Mouse (Mus musculus) limb, embryonic 14.5 days (tissue): ENCODE data around the gene Focad. TPM values are rescaled to one million over a fixed set of nuclear protein-coding genes. Genes with fewer than 3 reads are reported as not detected.

Source experiments
- ATAC-seq: fragments of 200-750 bp; cut with Nextera tagmentation; 2 replicates; pipeline ENCODE4 v1.8.0; 2017; ENCODE audit warnings: low read depth, moderate number of reproducible peaks, moderate TSS enrichment; ENCODE audit not compliant: low FRiP score
- DNase-seq: peaks from one replicate; pipeline ENCODE4 v3.0.0-alpha.2; 2015; ENCODE audit warnings: low spot score
- H3K27ac ChIP-seq: fragments of 300-500 bp; sonication (generic); replicated peaks from 2 replicates; pipeline ENCODE4 v1.5.1; 2014; ENCODE audit warnings: low read depth, mild to moderate bottlenecking, low read length, moderate library complexity, mixed read lengths
- H3K27me3 ChIP-seq: fragments of 300-500 bp; sonication (generic); 2 replicates; pipeline ENCODE4 v1.6.1; 2014; ENCODE audit warnings: low read length, mixed read lengths; ENCODE audit not compliant: control insufficient read depth, insufficient read depth
- H3K36me3 ChIP-seq: fragments of 300-500 bp; sonication (generic); 2 replicates; pipeline ENCODE4 v1.6.1; 2014; ENCODE audit warnings: mild to moderate bottlenecking, low read length, moderate library complexity, mixed read lengths; ENCODE audit not compliant: control insufficient read depth, insufficient read depth
- H3K4me1 ChIP-seq: fragments of 300-500 bp; sonication (generic); 2 replicates; pipeline ENCODE4 v1.6.1; 2014; ENCODE audit warnings: antibody characterized with exemption, low read length, mixed read lengths; ENCODE audit not compliant: control insufficient read depth, insufficient read depth
- H3K4me2 ChIP-seq: fragments of 300-500 bp; sonication (generic); replicated peaks from 2 replicates; pipeline ENCODE4 v1.6.1; 2014; ENCODE audit warnings: low read depth, mild to moderate bottlenecking, low read length, moderate library complexity; ENCODE audit not compliant: severe bottlenecking
- H3K4me3 ChIP-seq: fragments of 300-500 bp; sonication (generic); replicated peaks from 2 replicates; pipeline ENCODE4 v1.5.1; 2014; ENCODE audit warnings: low read length
- H3K9ac ChIP-seq: fragments of 300-500 bp; sonication (generic); 2 replicates; pipeline ENCODE4 v1.6.1; 2014; ENCODE audit warnings: mild to moderate bottlenecking, low read depth, low read length, moderate library complexity; ENCODE audit not compliant: severe bottlenecking
- H3K9me3 ChIP-seq: fragments of 300-500 bp; sonication (generic); 2 replicates; pipeline ENCODE4 v1.6.1; 2016; ENCODE audit warnings: low read length; ENCODE audit not compliant: control insufficient read depth
- POLR2A ChIP-seq: fragments of 200-500 bp; IDR thresholded peaks from 2 replicates; pipeline ENCODE4 v1.8.0; 2012; ENCODE audit warnings: inconsistent platforms, mild to moderate bottlenecking, moderate library complexity, borderline replicate concordance; ENCODE audit not compliant: insufficient read depth, insufficient read length; ENCODE audit errors: extremely low read depth
- WGBS: fragments of 180-500 bp; shearing (Covaris S2); extraction: QIAGEN DNeasy Blood & Tissue Kit; methylation state at CpG from one replicate; pipeline ENCODE4 v1.1.7; 2014; 5-methylcytosine and 5-hydroxymethylcytosine counted together
- polyA plus RNA-seq, 2 experiments: library from polyadenylated mRNA; depleted of rRNA in 1 of 2; stranded (reverse) in 1 of 2; unstranded in 1 of 2; fragments of >200 nt; fragmentation: Nextera tagmentation in 1 of 2; extraction: Ambion mirVana in 1 of 2; gene quantifications; 2 replicates each; pipeline versions ENCODE4 v1.2.1 to v1.2.3; 2012 to 2014

Focad gene
- polyA plus RNA-seq, 2 experiments, result 15.7 to 19.5 TPM

DNA sequence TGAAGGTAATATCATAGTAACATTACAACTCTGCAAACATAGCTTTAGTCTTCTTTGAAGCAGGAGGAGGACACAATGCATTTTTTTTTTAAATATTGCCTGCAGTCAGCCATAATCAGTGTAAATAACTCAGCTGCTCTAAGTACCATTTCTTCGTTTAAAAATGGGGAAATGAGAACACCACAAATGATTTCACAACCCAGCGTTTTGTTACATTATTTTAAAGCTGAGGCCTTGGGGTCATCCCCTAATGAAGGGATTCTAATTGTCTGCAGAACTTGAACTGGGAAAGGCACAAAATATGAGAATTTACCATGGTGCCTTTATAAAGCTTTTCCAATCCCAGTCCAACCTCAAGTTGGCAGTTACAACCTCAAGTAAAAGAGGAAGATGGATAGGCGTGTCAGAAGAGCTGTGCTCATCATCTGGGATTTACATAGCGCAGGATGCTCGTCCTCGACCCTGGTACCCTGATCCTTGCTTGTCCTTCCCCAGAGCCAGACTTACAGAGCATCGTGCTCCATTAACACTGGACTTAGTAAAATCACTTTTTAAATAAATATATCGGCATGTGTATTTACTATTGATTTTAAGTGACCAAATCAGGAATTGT, 338.1 kb downstream of the Focad start:
- DNase-seq, result no peak
- no peak for ATAC-seq
- no peak overlapping the region for H3K9ac ChIP-seq
- no peaks in the 10 kb centered on the region for H3K36me3 ChIP-seq
- H3K4me3 ChIP-seq, result no peak overlapping the region
- H3K9me3 ChIP-seq, result no peaks in the 10 kb centered on the region
- H3K27me3 ChIP-seq, result no peaks in the 10 kb centered on the region
- WGBS, result 73% methylated on average over 8 of the region's 8 CpGs
- no peaks in the 10 kb centered on the region for H3K4me1 ChIP-seq
- TF ChIP-seq POLR2A, result no peak
- no peak overlapping the region for H3K27ac ChIP-seq
- no peak overlapping the region for H3K4me2 ChIP-seq

- H3K4me1 ChIP-seq, result peaks cover 11% of the 10 kb centered on the region; the same call in 1 of the 2 replicates
- no peaks in the 10 kb centered on the region for H3K36me3 ChIP-seq
- DNase-seq (no peak), ATAC-seq (no peak)
- no peak overlapping the region for H3K9ac ChIP-seq
- H3K9me3 ChIP-seq, result no peaks in the 10 kb centered on the region
- no peaks in the 10 kb centered on the region for H3K27me3 ChIP-seq
- no peak overlapping the region for H3K27ac ChIP-seq
- TF ChIP-seq POLR2A, result no peak
- WGBS, result 67% methylated on average over 6 of the region's 6 CpGs
- no peak overlapping the region for H3K4me3 ChIP-seq
- H3K4me2 ChIP-seq, result no peak overlapping the region
Measured at GRCm38 (mm10) chr4:88436593-88437165, 342.2 kb downstream of the Focad start.

- Histone ChIP-seq H3K9ac (no peak overlapping the region), H3K36me3 (no peaks in the 10 kb centered on the region), H3K9me3 (no peaks in the 10 kb centered on the region), H3K27ac (no peak overlapping the region), H3K4me1 (peaks cover 11% of the 10 kb centered on the region; the same call in 1 of the 2 replicates), H3K4me2 (no peak overlapping the region), H3K27me3 (no peaks in the 10 kb centered on the region), H3K4me3 (no peak overlapping the region)
- no peak for TF ChIP-seq POLR2A
- no peak for DNase-seq
- WGBS, result 65% methylated on average over 3 of the region's 3 CpGs
- ATAC-seq, result no peak
Measured at GRCm38 (mm10) chr4:88437166-88437565, 342.7 kb downstream of the Focad start.

DNA sequence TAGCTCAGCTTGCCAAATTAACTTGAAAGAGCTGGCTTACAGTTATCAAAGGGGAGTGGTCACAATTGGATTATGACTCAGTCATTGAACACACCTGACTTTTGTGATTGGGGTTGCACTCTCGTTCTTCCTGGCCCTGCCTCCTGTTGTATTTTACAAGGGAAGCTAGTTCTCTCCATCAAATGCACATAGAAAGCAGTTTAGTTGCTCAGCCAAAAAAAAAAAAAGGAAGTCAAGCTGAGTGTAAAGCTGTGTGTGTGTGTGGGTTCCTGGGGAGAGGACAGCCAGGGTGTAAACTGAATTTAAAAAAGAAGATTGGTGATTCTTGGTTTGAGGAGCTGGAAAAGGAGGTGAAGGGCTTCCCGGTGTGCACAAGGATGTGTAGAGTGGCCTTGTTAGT, 343.5 kb downstream of the Focad start:
- ATAC-seq (no peak), DNase-seq (no peak)
- Histone ChIP-seq H3K9ac (peak overlapping the region; percentile 52; the same call in 1 of the 2 replicates), H3K4me2 (peak overlapping the region; percentile 65), H3K4me3 (0 out of 2 replicates have a peak overlapping the region, but pooled peaks have one; percentile 39), H3K36me3 (no peaks in the 10 kb centered on the region), H3K27me3 (no peaks in the 10 kb centered on the region), H3K9me3 (no peaks in the 10 kb centered on the region), H3K27ac (no peak overlapping the region), H3K4me1 (peaks cover 11% of the 10 kb centered on the region; the same call in 1 of the 2 replicates)
- WGBS, result 33% methylated on average over 2 of the region's 2 CpGs
- TF ChIP-seq POLR2A, result no peak

DNA sequence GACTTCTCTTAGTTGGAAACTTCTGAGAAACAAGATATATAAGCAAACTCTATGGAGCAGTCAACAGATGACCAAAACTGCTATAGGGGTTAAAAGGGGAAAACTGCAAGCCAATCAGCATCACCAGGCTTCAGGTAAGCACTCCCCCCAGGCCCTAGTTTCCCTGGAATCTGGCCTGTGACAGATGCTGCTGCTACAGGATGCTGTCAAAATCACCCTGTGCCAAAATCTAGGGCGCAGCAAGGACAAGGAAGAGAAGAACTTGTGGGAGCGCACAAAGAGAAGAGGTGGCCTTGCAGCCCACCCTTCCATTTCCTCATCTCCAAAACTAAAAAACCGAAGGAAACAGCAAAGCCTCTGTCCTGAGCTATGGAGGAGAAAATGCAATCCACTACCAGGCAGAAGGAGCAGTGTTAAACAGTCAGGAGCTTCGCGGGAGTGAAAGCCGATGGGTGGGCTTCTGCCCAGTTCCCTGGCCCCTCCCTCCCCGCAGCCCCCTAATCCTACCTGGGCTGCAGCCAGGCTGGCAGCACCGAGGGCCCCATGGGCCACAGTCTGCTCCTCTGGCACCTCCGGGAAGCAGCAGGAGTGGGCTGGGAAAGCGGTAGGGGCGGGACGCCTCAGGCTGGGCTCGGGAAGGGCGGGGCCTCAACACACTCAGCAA, 344.0 kb downstream of the Focad start, which contains the start of gene Hacd4:
TSS of gene Hacd4 (minus strand) at position 603 of the 664 bp plus-strand sequence.
- H3K9me3 ChIP-seq, result no peaks in the 10 kb centered on the region
- peaks cover 11% of the 10 kb centered on the region; the same call in 1 of the 2 replicates for H3K4me1 ChIP-seq
- peak within 1 kb of the TSS; percentile 39 for H3K4me3 ChIP-seq
- H3K27me3 ChIP-seq, result no peaks in the 10 kb centered on the region
- no peaks in the 10 kb centered on the region for H3K36me3 ChIP-seq
- WGBS, result 5% methylated on average over 14 of the region's 14 CpGs
- H3K4me2 ChIP-seq, result peak within 1 kb of the TSS; percentile 65
- TF ChIP-seq POLR2A, result no peak
- peak; percentile 79 for ATAC-seq
- H3K9ac ChIP-seq, result peak within 1 kb of the TSS; percentile 52
- peak; percentile 23 for DNase-seq
- H3K27ac ChIP-seq, result no peak within 1 kb of the TSS
